Mouse (Mus musculus) stomach, postnatal 0 days (tissue): ENCODE results near the gene Dhrs7b. TPM values are rescaled to one million over a fixed set of nuclear protein-coding genes. Genes with fewer than 3 reads are reported as not detected.

Experiments used
- ATAC-seq: fragments of 200-750 bp; cut with Nextera tagmentation; 2 replicates; pipeline ENCODE4 v1.8.0; 2017; ENCODE audit not compliant: low FRiP score, low TSS enrichment
- DNase-seq: peaks from one replicate; pipeline ENCODE4 v3.0.0-alpha.2; 2016; ENCODE audit warnings: low spot score
- H3K27ac ChIP-seq: fragments of 300-500 bp; sonication (generic); replicated peaks from 2 replicates; pipeline ENCODE4 v1.5.1; 2014; ENCODE audit warnings: mild to moderate bottlenecking, control low read depth
- H3K27me3 ChIP-seq: fragments of 300-500 bp; sonication (generic); 2 replicates; pipeline ENCODE4 v1.6.1; 2014; ENCODE audit warnings: low read length; ENCODE audit not compliant: control insufficient read depth, insufficient read depth
- H3K36me3 ChIP-seq: fragments of 300-500 bp; sonication (generic); 2 replicates; pipeline ENCODE4 v1.6.1; 2014; ENCODE audit warnings: low read length, mixed read lengths; ENCODE audit not compliant: control insufficient read depth, insufficient read depth
- H3K4me1 ChIP-seq: fragments of 300-500 bp; sonication (generic); replicated peaks from 2 replicates; pipeline ENCODE4 v1.6.1; 2014; ENCODE audit warnings: antibody characterized with exemption; ENCODE audit not compliant: control insufficient read depth, insufficient read depth
- H3K4me2 ChIP-seq: fragments of 300-500 bp; sonication (generic); replicated peaks from 2 replicates; pipeline ENCODE4 v1.6.1; 2014; ENCODE audit warnings: low read depth, mild to moderate bottlenecking, control low read depth, moderate library complexity
- H3K4me3 ChIP-seq: fragments of 300-500 bp; sonication (generic); 2 replicates; pipeline ENCODE4 v1.5.1; 2014; ENCODE audit warnings: low read depth, low read length, control low read depth
- H3K9ac ChIP-seq: fragments of 300-500 bp; sonication (generic); 2 replicates; pipeline ENCODE4 v1.6.1; 2014; ENCODE audit warnings: mild to moderate bottlenecking, low read length, control low read depth, mixed read lengths
- H3K9me3 ChIP-seq: fragments of 300-500 bp; sonication (generic); 2 replicates; pipeline ENCODE4 v1.6.1; 2016; ENCODE audit warnings: low read length; ENCODE audit not compliant: control insufficient read depth
- CTCF ChIP-seq: IDR thresholded peaks from 2 replicates; pipeline ENCODE4 v1.5.1; 2016; ENCODE audit warnings: antibody characterized with exemption, low read depth, mild to moderate bottlenecking, moderate library complexity
- EP300 ChIP-seq: optimal IDR thresholded peaks from 2 replicates; pipeline ENCODE3; 2016; ENCODE audit warnings: antibody characterized with exemption
- WGBS: fragments of 180-500 bp; shearing (Covaris S2); extraction: QIAGEN DNeasy Blood & Tissue Kit; methylation state at CpG from one replicate; pipeline ENCODE4 v1.1.7; 2014; 5-methylcytosine and 5-hydroxymethylcytosine counted together
- polyA plus RNA-seq: library from polyadenylated mRNA; unstranded; fragments of >200 nt; fragmentation: Nextera tagmentation; extraction: Ambion mirVana; gene quantifications from 2 replicates; pipeline ENCODE4 v1.2.1, GENCODE M21; 2015

The Dhrs7b gene
- polyA plus RNA-seq, 1 experiment from 2014 or later, result 28.0 TPM

DNA sequence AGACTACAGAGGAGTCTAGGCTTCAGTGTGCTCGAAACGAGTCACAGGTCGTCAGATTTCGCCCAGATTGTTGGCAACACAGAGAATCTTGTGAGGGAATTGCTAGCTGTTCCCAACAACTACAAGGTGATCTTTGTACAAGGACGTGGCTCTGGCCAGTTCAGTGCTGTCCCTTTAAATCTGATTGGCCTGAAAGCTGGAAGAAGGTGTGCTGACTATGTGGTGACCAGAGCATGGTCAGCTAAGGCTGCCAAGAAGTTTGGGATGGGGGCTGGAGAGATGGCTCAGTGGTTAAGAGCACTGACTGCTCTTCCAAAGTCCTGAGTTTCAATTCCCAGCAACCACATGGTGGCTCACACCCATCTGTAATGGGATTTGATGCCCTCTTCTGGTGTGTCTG lies 14.0 kb upstream of the Dhrs7b start:
- H3K9ac ChIP-seq, result no peak overlapping the region
- no peak overlapping the region for H3K4me3 ChIP-seq
- H3K9me3 ChIP-seq, result no peaks in the 10 kb centered on the region
- H3K36me3 ChIP-seq, result no peaks in the 10 kb centered on the region
- H3K4me2 ChIP-seq, result no peak overlapping the region
- DNase-seq (no peak), ATAC-seq (no peak)
- no peak overlapping the region for H3K27ac ChIP-seq
- H3K4me1 ChIP-seq, result no peaks in the 10 kb centered on the region
- 71% methylated on average over 5 of the region's 5 CpGs for WGBS
- no peak for TF ChIP-seq EP300
- no peaks in the 10 kb centered on the region for H3K27me3 ChIP-seq

DNA sequence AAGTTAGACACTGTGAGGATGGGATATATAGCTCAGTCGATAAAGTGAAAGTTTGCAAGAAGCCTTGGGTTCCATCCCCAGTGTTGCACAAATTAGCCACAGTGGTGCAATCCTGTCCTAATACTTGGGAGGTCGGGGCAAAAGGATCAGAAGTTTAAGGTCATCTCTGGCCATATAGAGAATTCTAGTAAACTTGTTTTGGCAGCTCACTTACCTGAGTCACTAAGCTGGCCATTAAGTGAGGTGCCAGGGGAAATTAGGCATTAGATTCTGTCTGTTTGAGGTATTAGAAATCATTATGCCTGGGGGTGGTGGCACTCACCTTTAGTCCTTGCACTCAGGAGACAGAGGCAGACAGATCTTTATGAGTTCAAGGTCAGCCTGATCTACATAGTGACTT lies 6.7 kb upstream of the Dhrs7b start:
- H3K4me2 ChIP-seq, result no peak overlapping the region
- no peak overlapping the region for H3K4me3 ChIP-seq
- no peak for TF ChIP-seq EP300
- TF ChIP-seq CTCF, result no peak
- ATAC-seq (no peak), DNase-seq (no peak)
- H3K9ac ChIP-seq, result no peak overlapping the region
- H3K9me3 ChIP-seq, result no peaks in the 10 kb centered on the region
- H3K27ac ChIP-seq, result no peak overlapping the region
- WGBS, result 63% methylated on average over 2 of the region's 2 CpGs
- H3K36me3 ChIP-seq, result no peaks in the 10 kb centered on the region
- no peaks in the 10 kb centered on the region for H3K27me3 ChIP-seq
- no peaks in the 10 kb centered on the region for H3K4me1 ChIP-seq

DNA sequence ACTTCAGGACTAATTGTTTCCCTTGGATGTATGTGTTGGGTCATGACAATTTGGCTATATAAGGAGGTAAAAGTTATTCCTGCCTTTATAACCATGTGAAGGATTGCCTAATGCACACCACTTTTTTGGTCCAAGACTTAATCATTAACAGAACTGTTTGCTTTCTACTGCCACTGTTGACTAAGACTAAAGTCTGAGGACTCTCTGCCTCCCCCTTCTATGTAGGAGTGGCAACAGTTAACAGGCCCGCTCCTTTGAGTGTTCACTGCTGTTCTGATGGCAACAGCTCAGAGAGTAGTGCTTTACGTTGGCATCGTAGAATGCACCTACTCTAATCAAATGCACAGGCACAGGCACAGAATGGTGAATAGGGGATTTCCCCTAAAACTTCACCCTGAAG lies 5.2 kb upstream of the Dhrs7b start:
- DNase-seq, result peak; percentile 63
- H3K27ac ChIP-seq, result no peak overlapping the region
- 0 out of 2 replicates have a peak, but pooled peaks have one; percentile 11 for TF ChIP-seq CTCF
- no peak for TF ChIP-seq EP300

DNA sequence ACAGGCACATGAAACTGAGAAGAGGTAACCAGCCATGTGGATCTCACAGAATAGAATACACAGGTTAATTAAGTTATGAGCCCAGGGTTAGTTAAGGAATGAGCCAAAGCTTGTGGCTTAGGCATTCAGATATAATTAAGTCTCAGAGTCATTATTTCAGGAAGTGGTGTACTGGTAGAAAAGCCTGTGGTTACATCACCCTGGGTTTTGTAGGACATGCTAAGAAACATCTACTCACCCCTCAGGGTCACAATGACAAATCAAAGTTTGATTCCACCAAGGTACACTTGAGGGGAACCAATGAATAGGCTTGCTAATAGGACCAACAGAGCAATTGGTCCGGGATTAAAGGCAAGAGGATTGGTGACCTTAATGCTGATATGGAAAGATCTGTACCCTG lies 3.7 kb upstream of the Dhrs7b start:
- Histone ChIP-seq H3K9me3 (no peaks in the 10 kb centered on the region), H3K27ac (no peak overlapping the region)

More for the DNA sequence above, 5.2 kb upstream of the Dhrs7b start:
- peak; percentile 88 for ATAC-seq
- H3K27me3 ChIP-seq, result no peaks in the 10 kb centered on the region
- no peak overlapping the region for H3K4me2 ChIP-seq
- H3K4me3 ChIP-seq, result no peak overlapping the region
- H3K9ac ChIP-seq, result no peak overlapping the region
- WGBS, result 44% methylated on average over 3 of the region's 3 CpGs
- no peaks in the 10 kb centered on the region for H3K36me3 ChIP-seq
- no peaks in the 10 kb centered on the region for H3K4me1 ChIP-seq
- no peaks in the 10 kb centered on the region for H3K9me3 ChIP-seq

DNA sequence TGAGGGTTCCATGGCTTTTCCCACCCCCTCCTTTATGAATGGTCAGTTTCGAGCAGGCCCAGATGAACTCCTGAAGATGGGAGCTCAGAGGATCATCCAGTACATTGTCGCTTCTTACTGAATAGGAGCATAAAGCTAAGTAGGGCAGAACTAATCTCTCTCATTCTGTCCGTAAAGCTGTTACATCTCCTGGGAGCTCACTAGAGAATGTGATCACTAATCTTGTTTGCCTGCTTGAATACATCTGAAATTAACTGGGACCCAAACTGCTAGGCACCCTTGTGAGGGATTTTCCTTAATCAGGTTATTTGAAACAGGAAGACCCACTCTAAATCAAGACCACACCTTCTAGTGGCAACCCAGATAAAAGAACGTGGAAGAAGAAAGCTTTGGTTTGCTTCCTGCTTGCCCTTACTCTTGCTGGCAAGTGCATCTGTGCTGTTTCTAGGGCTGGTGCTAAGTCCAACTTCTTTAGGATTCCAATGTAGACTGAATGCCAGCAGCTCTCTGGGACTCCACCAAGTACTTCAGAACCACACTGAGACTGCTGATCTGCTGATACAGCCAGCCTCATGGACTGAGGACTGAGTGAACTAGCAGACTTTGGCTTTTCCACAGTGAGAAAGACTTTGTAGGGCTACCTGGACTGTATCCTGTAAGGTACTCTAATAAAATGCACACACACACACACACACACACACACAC lies 3.0 kb upstream of the Dhrs7b start:
- Histone ChIP-seq H3K4me3 (no peak overlapping the region), H3K4me1 (peaks cover 3% of the 10 kb centered on the region; the same call in 1 of the 2 replicates), H3K27ac (no peak overlapping the region), H3K9ac (no peak overlapping the region), H3K9me3 (no peaks in the 10 kb centered on the region), H3K27me3 (no peaks in the 10 kb centered on the region), H3K4me2 (no peak overlapping the region), H3K36me3 (no peaks in the 10 kb centered on the region)
- no peak for TF ChIP-seq CTCF
- TF ChIP-seq EP300, result no peak
- 64% methylated on average over 4 of the region's 4 CpGs for WGBS
- ATAC-seq (no peak), DNase-seq (no peak)

More for the DNA sequence above, 3.7 kb upstream of the Dhrs7b start:
- TF ChIP-seq EP300 (no peak), CTCF (no peak)
- Histone ChIP-seq H3K9ac (no peak overlapping the region), H3K4me2 (no peak overlapping the region), H3K4me1 (peaks cover 3% of the 10 kb centered on the region; the same call in 1 of the 2 replicates), H3K27me3 (no peaks in the 10 kb centered on the region), H3K4me3 (no peak overlapping the region), H3K36me3 (no peaks in the 10 kb centered on the region)
- DNase-seq (no peak), ATAC-seq (no peak)
- 55% methylated on average over 1 of the region's 1 CpGs for WGBS

DNA sequence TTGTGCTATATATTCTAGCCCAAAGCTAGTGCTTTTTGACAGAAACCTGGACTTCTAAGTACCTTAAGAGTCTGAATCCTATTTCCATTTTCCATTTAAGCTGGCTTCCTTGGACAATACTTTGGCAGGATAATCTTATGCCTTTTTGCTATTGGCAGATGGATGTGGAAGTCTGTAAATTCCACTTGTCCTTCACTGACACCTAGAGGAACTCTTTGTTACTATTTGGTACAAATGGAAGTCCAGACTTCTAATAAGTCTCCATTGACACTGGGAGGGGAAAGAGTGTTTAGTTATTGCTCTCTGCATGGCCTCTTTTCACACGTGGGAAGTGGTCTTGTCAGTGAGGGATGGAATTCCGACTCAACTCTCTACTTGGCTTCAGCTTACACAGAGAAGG lies 1.5 kb upstream of the Dhrs7b start:
- ATAC-seq (no peak), DNase-seq (no peak)
- H3K4me1 ChIP-seq, result peaks cover 3% of the 10 kb centered on the region; the same call in 1 of the 2 replicates
- no peak overlapping the region for H3K4me3 ChIP-seq
- WGBS, result 26% methylated on average over 2 of the region's 2 CpGs
- H3K9ac ChIP-seq, result no peak overlapping the region
- no peaks in the 10 kb centered on the region for H3K36me3 ChIP-seq
- no peaks in the 10 kb centered on the region for H3K9me3 ChIP-seq
- no peak overlapping the region for H3K27ac ChIP-seq
- H3K4me2 ChIP-seq, result no peak overlapping the region
- TF ChIP-seq EP300, result no peak
- peak; percentile 72 for TF ChIP-seq CTCF
- no peaks in the 10 kb centered on the region for H3K27me3 ChIP-seq
